In genomic region chr3:104758869-104759268, GRCm38 (mm10) we compare ENCODE assay signal across 8 mouse cellular contexts. TPM values are rescaled to one million over a fixed set of nuclear protein-coding genes. Genes with fewer than 3 reads are reported as not detected.
DNase-seq lines count a peak whose midpoint lies in the region; ATAC-seq and TF ChIP-seq lines count a peak whose summit lies in the region.

No protein-coding gene starts in this region.

- no peak for TF ChIP-seq POLR2A in limb, embryonic 14.5 days (IDR thresholded peaks at IDR 0.05; ENCODE audit: borderline replicate concordance, extremely low read depth, insufficient read depth, insufficient read length)

- H3K4me2 ChIP-seq in lung, embryonic 16.5 days (ENCODE audit: low read depth, low read length) = peak overlapping the region; percentile 82
- peak overlapping the region; percentile 51 for H3K4me2 ChIP-seq in forebrain, embryonic 15.5 days (replicated peaks)
- H3K4me2 ChIP-seq in limb, embryonic 14.5 days (replicated peaks; ENCODE audit: low read depth, low read length, severe bottlenecking) = peak overlapping the region; percentile 52
- H3K4me2 ChIP-seq in stomach, embryonic 14.5 days (replicated peaks; ENCODE audit: low read depth, low read length) = peak overlapping the region; percentile 65

- H3K4me3 ChIP-seq in lung, embryonic 16.5 days (ENCODE audit: low read length) = peak overlapping the region; percentile 45
- peak overlapping the region; percentile 37 for H3K4me3 ChIP-seq in forebrain, embryonic 15.5 days
- peak overlapping the region; percentile 26 for H3K4me3 ChIP-seq in limb, embryonic 14.5 days (replicated peaks; ENCODE audit: low read length)
- H3K4me3 ChIP-seq in stomach, embryonic 14.5 days (ENCODE audit: low read depth, low read length) = peak overlapping the region; percentile 29

- no peak for DNase-seq in lung, postnatal 4 days
- no peak for DNase-seq in limb, embryonic 14.5 days (ENCODE audit: low spot score)
- DNase-seq in layer of hippocampus, adult 9-10 months (ENCODE audit: low spot score) = no peak
- no peak for DNase-seq in adrenal gland, postnatal 10 days

- H3K9ac ChIP-seq in lung, embryonic 16.5 days (ENCODE audit: low read length) = peak overlapping the region; percentile 63
- peak overlapping the region; percentile 42 for H3K9ac ChIP-seq in forebrain, embryonic 15.5 days (replicated peaks)
- peak overlapping the region; percentile 46 for H3K9ac ChIP-seq in limb, embryonic 14.5 days (ENCODE audit: low read depth, low read length, severe bottlenecking)
- H3K9ac ChIP-seq in stomach, embryonic 14.5 days (replicated peaks; ENCODE audit: low read depth, low read length) = peak overlapping the region; percentile 33; the same call in 1 of the 2 replicates

- no peaks in the 10 kb centered on the region for H3K9me3 ChIP-seq in lung, embryonic 16.5 days (ENCODE audit: control insufficient read depth, low read length)
- H3K9me3 ChIP-seq in forebrain, embryonic 15.5 days = no peaks in the 10 kb centered on the region
- H3K9me3 ChIP-seq in limb, embryonic 14.5 days (ENCODE audit: control insufficient read depth, low read length) = no peaks in the 10 kb centered on the region
- H3K9me3 ChIP-seq in stomach, embryonic 14.5 days (ENCODE audit: control insufficient read depth, low read depth, low read length) = no peaks in the 10 kb centered on the region

- no peaks in the 10 kb centered on the region for H3K36me3 ChIP-seq in lung, embryonic 16.5 days (ENCODE audit: control insufficient read depth, insufficient read depth, low read length)
- H3K36me3 ChIP-seq in forebrain, embryonic 15.5 days = no peaks in the 10 kb centered on the region
- no peaks in the 10 kb centered on the region for H3K36me3 ChIP-seq in limb, embryonic 14.5 days (ENCODE audit: control insufficient read depth, insufficient read depth, low read length)
- no peaks in the 10 kb centered on the region for H3K36me3 ChIP-seq in stomach, embryonic 14.5 days (ENCODE audit: control insufficient read depth, insufficient read depth, low read length)

- H3K27ac ChIP-seq in lung, embryonic 16.5 days (ENCODE audit: low read length) = no peak overlapping the region
- no peak overlapping the region for H3K27ac ChIP-seq in forebrain, embryonic 15.5 days (replicated peaks)
- no peak overlapping the region for H3K27ac ChIP-seq in limb, embryonic 14.5 days (replicated peaks; ENCODE audit: low read depth, low read length)
- no peak overlapping the region for H3K27ac ChIP-seq in stomach, embryonic 14.5 days (ENCODE audit: low read length)

- ATAC-seq in lung, embryonic 16.5 days (ENCODE audit: low read depth) = no peak
- ATAC-seq in forebrain, embryonic 15.5 days (replicated peaks) = no peak
- no peak; the same call in 1 of the 2 replicates for ATAC-seq in limb, embryonic 14.5 days (ENCODE audit: low FRiP score, low read depth)
- no peak for ATAC-seq in stomach, embryonic 14.5 days (ENCODE audit: insufficient number of reproducible peaks, insufficient read depth, low FRiP score, low read depth)
- no peak for ATAC-seq in erythroid progenitor cell, adult 5-6 weeks (replicated peaks; ENCODE audit: low FRiP score, poor library complexity, severe bottlenecking)

- WGBS in lung, embryonic 16.5 days = 16% methylated on average over 5 of the region's 5 CpGs
- 5% methylated on average over 5 of the region's 5 CpGs for WGBS in forebrain, embryonic 15.5 days
- WGBS in limb, embryonic 14.5 days = 15% methylated on average over 5 of the region's 5 CpGs
- 19% methylated on average over 5 of the region's 5 CpGs for WGBS in stomach, embryonic 14.5 days

- peaks cover 6% of the 10 kb centered on the region for H3K4me1 ChIP-seq in lung, embryonic 16.5 days (replicated peaks; ENCODE audit: control insufficient read depth, insufficient read depth, low read length)
- peaks cover 7% of the 10 kb centered on the region for H3K4me1 ChIP-seq in forebrain, embryonic 15.5 days
- 0 out of 2 replicates have a peak, but pooled peaks cover 2% of the 10 kb centered on the region for H3K4me1 ChIP-seq in limb, embryonic 14.5 days (ENCODE audit: control insufficient read depth, insufficient read depth, low read length)
- no peaks in the 10 kb centered on the region for H3K4me1 ChIP-seq in stomach, embryonic 14.5 days (ENCODE audit: control insufficient read depth, insufficient read depth, low read length)

- H3K27me3 ChIP-seq in lung, embryonic 16.5 days (ENCODE audit: control insufficient read depth, insufficient read depth, low read depth, low read length) = peaks cover 3% of the 10 kb centered on the region; the same call in 1 of the 2 replicates
- no peaks in the 10 kb centered on the region for H3K27me3 ChIP-seq in forebrain, embryonic 15.5 days
- H3K27me3 ChIP-seq in limb, embryonic 14.5 days (ENCODE audit: control insufficient read depth, insufficient read depth, low read length) = no peaks in the 10 kb centered on the region
- no peaks in the 10 kb centered on the region for H3K27me3 ChIP-seq in stomach, embryonic 14.5 days (ENCODE audit: control insufficient read depth, insufficient read depth, low read length)

RNA-seq across cellular contexts. Expression of gene Ppm1j, which starts 22.0 kb away (rescaled TPM):
- 3.1 and 3.4 TPM in 2 replicates for polyA plus RNA-seq in lung, embryonic 16.5 days (2015; fragmentation: Nextera tagmentation; extraction: Ambion mirVana)
- 1.9 and 2.7 TPM in 2 replicates for polyA plus RNA-seq in forebrain, embryonic 15.5 days (2015; fragmentation: Nextera tagmentation; extraction: Ambion mirVana)
- 6.5 and 6.6 TPM in 2 replicates for polyA plus RNA-seq in limb, embryonic 14.5 days (2012; rRNA removed)
- polyA plus RNA-seq in limb, embryonic 14.5 days (2014; fragmentation: Nextera tagmentation; extraction: Ambion mirVana) = 4.1 and 4.4 TPM in 2 replicates
- polyA plus RNA-seq in stomach, embryonic 14.5 days (2014; fragmentation: Nextera tagmentation; extraction: Ambion mirVana) = 3.0 and 4.0 TPM in 2 replicates
- total RNA-seq in erythroid progenitor cell, adult 5-6 weeks (2015; ENCODE audit: low replicate concordance) = not detected in 2 replicates
- not detected in 2 replicates for total RNA-seq in erythroid progenitor cell, adult 5-6 weeks (2017; ENCODE audit: low replicate concordance)
- 10 to 100 TPM in 1 of 2 experiments, 1 to 10 TPM in 1; 6.7 to 10.1 TPM for total RNA-seq in adrenal gland, postnatal 10 days (2021)

RNA-seq across cellular contexts. Expression of gene Fam19a3, which starts 22.8 kb away (rescaled TPM):
- polyA plus RNA-seq in lung, embryonic 16.5 days (2015; fragmentation: Nextera tagmentation; extraction: Ambion mirVana) = 0.08 and 0.25 TPM in 2 replicates
- 0.06 and 0.11 TPM in 2 replicates for polyA plus RNA-seq in forebrain, embryonic 15.5 days (2015; fragmentation: Nextera tagmentation; extraction: Ambion mirVana)
- 0.92 and 0.93 TPM in 2 replicates for polyA plus RNA-seq in limb, embryonic 14.5 days (2012; rRNA removed)
- polyA plus RNA-seq in limb, embryonic 14.5 days (2014; fragmentation: Nextera tagmentation; extraction: Ambion mirVana) = 0.26 and 0.36 TPM in 2 replicates
- polyA plus RNA-seq in stomach, embryonic 14.5 days (2014; fragmentation: Nextera tagmentation; extraction: Ambion mirVana) = not detected in 2 replicates
- not detected in 2 replicates for total RNA-seq in erythroid progenitor cell, adult 5-6 weeks (2015; ENCODE audit: low replicate concordance)
- not detected in 2 replicates for total RNA-seq in erythroid progenitor cell, adult 5-6 weeks (2017; ENCODE audit: low replicate concordance)
- 1 to 10 TPM in 1 of 2 experiments, under 1 TPM in 1; 0.72 to 1.2 TPM for total RNA-seq in adrenal gland, postnatal 10 days (2021)

RNA-seq across cellular contexts. Expression of gene Rhoc, which starts 29.3 kb away (rescaled TPM):
- 154 and 155 TPM in 2 replicates for polyA plus RNA-seq in lung, embryonic 16.5 days (2015; fragmentation: Nextera tagmentation; extraction: Ambion mirVana)
- polyA plus RNA-seq in forebrain, embryonic 15.5 days (2015; fragmentation: Nextera tagmentation; extraction: Ambion mirVana) = 43.3 and 44.6 TPM in 2 replicates
- polyA plus RNA-seq in limb, embryonic 14.5 days (2012; rRNA removed) = 158 and 161 TPM in 2 replicates
- 192 and 199 TPM in 2 replicates for polyA plus RNA-seq in limb, embryonic 14.5 days (2014; fragmentation: Nextera tagmentation; extraction: Ambion mirVana)
- polyA plus RNA-seq in stomach, embryonic 14.5 days (2014; fragmentation: Nextera tagmentation; extraction: Ambion mirVana) = 163 and 170 TPM in 2 replicates
- not detected in 2 replicates for total RNA-seq in erythroid progenitor cell, adult 5-6 weeks (2015; ENCODE audit: low replicate concordance)
- 3.9 TPM in 1 of 2 replicates, not detected in the other for total RNA-seq in erythroid progenitor cell, adult 5-6 weeks (2017; ENCODE audit: low replicate concordance)
- 100 to 1,000 TPM; 156 to 166 TPM for total RNA-seq in adrenal gland, postnatal 10 days (2021)

RNA-seq across cellular contexts. Expression of gene Mov10, which starts 59.5 kb away (rescaled TPM):
- polyA plus RNA-seq in lung, embryonic 16.5 days (2015; fragmentation: Nextera tagmentation; extraction: Ambion mirVana) = 44.2 and 56.2 TPM in 2 replicates
- 7.5 and 7.6 TPM in 2 replicates for polyA plus RNA-seq in forebrain, embryonic 15.5 days (2015; fragmentation: Nextera tagmentation; extraction: Ambion mirVana)
- polyA plus RNA-seq in limb, embryonic 14.5 days (2012; rRNA removed) = 32.7 and 41.4 TPM in 2 replicates
- 41.6 and 43.4 TPM in 2 replicates for polyA plus RNA-seq in limb, embryonic 14.5 days (2014; fragmentation: Nextera tagmentation; extraction: Ambion mirVana)
- 68.6 and 74.7 TPM in 2 replicates for polyA plus RNA-seq in stomach, embryonic 14.5 days (2014; fragmentation: Nextera tagmentation; extraction: Ambion mirVana)
- total RNA-seq in erythroid progenitor cell, adult 5-6 weeks (2015; ENCODE audit: low replicate concordance) = 2.1 and 2.9 TPM in 2 replicates
- total RNA-seq in erythroid progenitor cell, adult 5-6 weeks (2017; ENCODE audit: low replicate concordance) = 0.64 and 3.6 TPM in 2 replicates
- 10 to 100 TPM; 29.8 to 30.0 TPM for total RNA-seq in adrenal gland, postnatal 10 days (2021)
